Mouse (Mus musculus) ES-Bruce4 (cell line): ENCODE data around the gene Fabp3.

ENCODE experiments used
- EP300 ChIP-seq: IDR thresholded peaks from 2 replicates; pipeline ENCODE4 v1.6.1; 2011; ENCODE audit warnings: low read depth, low read length; ENCODE audit not compliant: insufficient read depth
- POLR2A ChIP-seq: IDR thresholded peaks from one replicate; pipeline ENCODE4 v1.8.1; 2011; ENCODE audit warnings: low read length; ENCODE audit not compliant: insufficient read depth

- TF ChIP-seq POLR2A (no peak), EP300 (no peak)
Observed at GRCm38 (mm10) chr4:130282856-130283255, 25.5 kb upstream of the Fabp3 start.
